In genomic region chr8:11469095-11469494, GRCm38 (mm10) we compare ENCODE assay signal across 9 mouse cellular contexts. TPM values are rescaled to one million over a fixed set of nuclear protein-coding genes. Genes with fewer than 3 reads are reported as not detected.
DNase-seq lines count a peak whose midpoint lies in the region; ATAC-seq and TF ChIP-seq lines count a peak whose summit lies in the region.
"Had no signal": no experiment of that assay in that cellular context is flagged by ENCODE, and none has a peak within 500 bp of the region (broad histone marks: within the 10 kb centered on the region; RNA-seq: fewer than 3 reads in every experiment).

No protein-coding gene starts in this region.

- no peak for DNase-seq in hindbrain, embryonic 10.5 days (ENCODE audit: low spot score)
- peak; percentile 52 for DNase-seq in adipocyte (ENCODE audit: low spot score)
- DNase-seq in kidney, postnatal 14 days: peak; percentile 82
- peak; percentile 74 for DNase-seq in testis, postnatal 10 days (ENCODE audit: low spot score)
- DNase-seq in frontal cortex, postnatal 10 days (ENCODE audit: low spot score in 2 of 2): no peak

- no peaks in the 10 kb centered on the region for H3K79me2 ChIP-seq in C2C12 (ENCODE audit: control insufficient read depth, insufficient read depth)

- H3K36me3 ChIP-seq in hindbrain, embryonic 15.5 days: no peaks in the 10 kb centered on the region
- H3K36me3 ChIP-seq in hindbrain, embryonic 10.5 days: no peaks in the 10 kb centered on the region
- H3K36me3 ChIP-seq in C2C12 (ENCODE audit: control insufficient read depth, insufficient read depth): no peaks in the 10 kb centered on the region
- H3K36me3 ChIP-seq: limb, embryonic 13.5 days had no signal

- no peak overlapping the region for H3K9ac ChIP-seq in hindbrain, embryonic 15.5 days
- H3K9ac ChIP-seq: limb, embryonic 13.5 days had no signal

- no peak overlapping the region for H3K27ac ChIP-seq in hindbrain, embryonic 15.5 days (replicated peaks)
- H3K27ac ChIP-seq in hindbrain, embryonic 10.5 days: no peak overlapping the region
- H3K27ac ChIP-seq: limb, embryonic 13.5 days had no signal

- no peak overlapping the region for H3K4me3 ChIP-seq in hindbrain, embryonic 15.5 days
- H3K4me3 ChIP-seq in hindbrain, embryonic 10.5 days: no peak overlapping the region
- no peak overlapping the region for H3K4me3 ChIP-seq in C2C12 (ENCODE audit: insufficient read depth, poor library complexity, severe bottlenecking)
- H3K4me3 ChIP-seq: limb, embryonic 13.5 days had no signal

- peak; percentile 27 for TF ChIP-seq CTCF in C2C12 (IDR thresholded peaks at IDR 0.05; ENCODE audit: control insufficient read depth, insufficient read depth, insufficient read length)

- H3K4me2 ChIP-seq in hindbrain, embryonic 15.5 days: no peak overlapping the region
- H3K4me2 ChIP-seq: limb, embryonic 13.5 days had no signal

- 2% methylated on average over 3 of the region's 3 CpGs for WGBS in hindbrain, embryonic 15.5 days
- 13% methylated on average over 3 of the region's 3 CpGs for WGBS in hindbrain, embryonic 10.5 days

- 0 out of 2 replicates have a peak, but pooled peaks have one; percentile 19 for ATAC-seq in hindbrain, embryonic 15.5 days (ENCODE audit: low FRiP score, low read depth)
- no peak for ATAC-seq in erythroid progenitor cell, adult 5-6 weeks (replicated peaks; ENCODE audit: low FRiP score, poor library complexity, severe bottlenecking)

- H3K79me3 ChIP-seq in C2C12 (ENCODE audit: low read depth): no peaks in the 10 kb centered on the region

- H3ac ChIP-seq in C2C12 (ENCODE audit: control insufficient read depth, insufficient read length, low read depth): no peak overlapping the region

- no peaks in the 10 kb centered on the region for H3K9me3 ChIP-seq in hindbrain, embryonic 15.5 days
- peaks cover 4% of the 10 kb centered on the region; the same call in 1 of the 2 replicates for H3K9me3 ChIP-seq in hindbrain, embryonic 10.5 days
- H3K9me3 ChIP-seq: limb, embryonic 13.5 days had no signal

- peaks cover 4% of the 10 kb centered on the region; the same call in 1 of the 2 replicates for H3K27me3 ChIP-seq in hindbrain, embryonic 15.5 days
- H3K27me3 ChIP-seq in hindbrain, embryonic 10.5 days (ENCODE audit: insufficient read depth, poor library complexity, severe bottlenecking): peaks cover 34% of the 10 kb centered on the region
- H3K27me3 ChIP-seq in C2C12 (ENCODE audit: control insufficient read depth, insufficient read depth, insufficient read length): no peaks in the 10 kb centered on the region

- H3K4me1 ChIP-seq in hindbrain, embryonic 15.5 days (replicated peaks): no peaks in the 10 kb centered on the region
- H3K4me1 ChIP-seq in hindbrain, embryonic 10.5 days (replicated peaks): peaks cover 26% of the 10 kb centered on the region

TF ChIP-seq in C2C12, 6 proteins besides CTCF, POLR2A, EP300 and RAD21:
- TF ChIP-seq CEBPB (IDR thresholded peaks at IDR 0.05; ENCODE audit: low read depth) (no peak), MYOD1 (IDR thresholded peaks at IDR 0.05; ENCODE audit: control insufficient read depth, insufficient read length, low read depth) (no peak), MAX (IDR thresholded peaks at IDR 0.05) (no peak), FOSL1 (IDR thresholded peaks at IDR 0.05; ENCODE audit: insufficient read depth, low read length, poor library complexity, severe bottlenecking) (no peak), USF1 (IDR thresholded peaks at IDR 0.05; ENCODE audit: low read depth) (no peak), MYOG (IDR thresholded peaks at IDR 0.05; ENCODE audit: control insufficient read depth, extremely low read depth, insufficient read length) (no peak)
TF ChIP-seq in C2C12: peak in this region for 0.

RNA-seq across cellular contexts. Expression of gene Rab20, which starts 9.4 kb away (rescaled TPM):
- polyA plus RNA-seq in hindbrain, embryonic 15.5 days (2015; fragmentation: Nextera tagmentation; extraction: Ambion mirVana): 1.3 and 1.5 TPM in 2 replicates
- polyA plus RNA-seq in hindbrain, embryonic 10.5 days (2016; fragmentation: Nextera tagmentation; extraction: Ambion mirVana): 1.0 and 1.9 TPM in 2 replicates
- polyA plus RNA-seq in C2C12 (2012; fragmentation: generic; extraction: Trizol): 2.1 TPM
- total RNA-seq in erythroid progenitor cell, adult 5-6 weeks (2015; ENCODE audit: low replicate concordance): 2.9 TPM in 1 of 2 replicates, not detected in the other
- total RNA-seq in erythroid progenitor cell, adult 5-6 weeks (2017; ENCODE audit: low replicate concordance): 2.8 and 3.6 TPM in 2 replicates

RNA-seq across cellular contexts. Expression of gene Naxd, which starts 28.2 kb away (rescaled TPM):
- polyA plus RNA-seq in hindbrain, embryonic 15.5 days (2015; fragmentation: Nextera tagmentation; extraction: Ambion mirVana): 144 and 148 TPM in 2 replicates
- 110 and 127 TPM in 2 replicates for polyA plus RNA-seq in hindbrain, embryonic 10.5 days (2016; fragmentation: Nextera tagmentation; extraction: Ambion mirVana)
- 51.0 TPM for polyA plus RNA-seq in C2C12 (2012; fragmentation: generic; extraction: Trizol)
- 20.2 and 42.8 TPM in 2 replicates for total RNA-seq in erythroid progenitor cell, adult 5-6 weeks (2015; ENCODE audit: low replicate concordance)
- 12.9 and 24.0 TPM in 2 replicates for total RNA-seq in erythroid progenitor cell, adult 5-6 weeks (2017; ENCODE audit: low replicate concordance)

Comparison
In these comparisons a context has a peak if more than half of its experiments do, and no peak if none do; other contexts are left out.
1. DNase-seq: peak in adipocyte (single experiment), kidney, postnatal 14 days (single experiment) and testis, postnatal 10 days (single experiment); none in hindbrain, embryonic 10.5 days (single experiment) and frontal cortex, postnatal 10 days (0 of 2).